Mouse (Mus musculus): ENCODE results near the gene Scel.
"Not testable (repeated sequence)": the region's sequence is repeated elsewhere in the genome, so short reads cannot be mapped to it uniquely, and the experiment has no call there.

Gene Scel

GRCm38 (mm10) chr14:103512802-103513472 is at the start of gene Scel:
TSS of gene Scel (plus strand) at chr14:103513342.
- DNase-seq (ENCODE audit: inconsistent age in 2 of 2, low spot score in 1 of 2) = no peak

GRCm38 (mm10) chr14:103468691-103469463 is 44.3 kb upstream of the Scel start:
- peak in 1 of 2 experiments; percentile 38 for DNase-seq (ENCODE audit: inconsistent age in 2 of 2, low spot score in 1 of 2)

- peak; percentile 73 to 94 for DNase-seq (ENCODE audit: inconsistent age in 2 of 2, low spot score in 1 of 2)
Observed at GRCm38 (mm10) chr14:103469464-103470015, 43.6 kb upstream of the Scel start.

- DNase-seq (ENCODE audit: inconsistent age in 2 of 2, low spot score in 1 of 2) = peak in 1 of 2 experiments; percentile 58
Observed at GRCm38 (mm10) chr14:103471074-103471778, 41.9 kb upstream of the Scel start.

GRCm38 (mm10) chr14:103471806-103472553 is 41.2 kb upstream of the Scel start:
- DNase-seq (ENCODE audit: inconsistent age in 2 of 2, low spot score in 1 of 2) = peak; percentile 75 to 91

GRCm38 (mm10) chr14:103472554-103472905 is 40.6 kb upstream of the Scel start:
- no peak for DNase-seq (ENCODE audit: inconsistent age in 2 of 2, low spot score in 1 of 2)

GRCm38 (mm10) chr14:103475312-103475711 is 37.8 kb upstream of the Scel start:
- DNase-seq (ENCODE audit: inconsistent age in 2 of 2, low spot score in 1 of 2) = no peak

- not testable (repeated sequence) for DNase-seq (ENCODE audit: inconsistent age in 2 of 2, low spot score in 1 of 2)
Observed at GRCm38 (mm10) chr14:103476232-103476631, 36.9 kb upstream of the Scel start.

- no peak for DNase-seq (ENCODE audit: inconsistent age in 2 of 2, low spot score in 1 of 2)
Observed at GRCm38 (mm10) chr14:103477281-103477680, 35.9 kb upstream of the Scel start.

- no peak for DNase-seq (ENCODE audit: inconsistent age in 2 of 2, low spot score in 1 of 2)
Observed at GRCm38 (mm10) chr14:103477959-103478358, 35.2 kb upstream of the Scel start.

- DNase-seq (ENCODE audit: inconsistent age in 2 of 2, low spot score in 1 of 2) = no peak
Observed at GRCm38 (mm10) chr14:103479446-103479845, 33.7 kb upstream of the Scel start.

GRCm38 (mm10) chr14:103481514-103481913 is 31.6 kb upstream of the Scel start:
- no peak for DNase-seq (ENCODE audit: inconsistent age in 2 of 2, low spot score in 1 of 2)

GRCm38 (mm10) chr14:103485671-103486070 is 27.5 kb upstream of the Scel start:
- no peak for DNase-seq (ENCODE audit: inconsistent age in 2 of 2, low spot score in 1 of 2)

- DNase-seq (ENCODE audit: inconsistent age in 2 of 2, low spot score in 1 of 2) = no peak
Observed at GRCm38 (mm10) chr14:103486974-103487373, 26.2 kb upstream of the Scel start.

GRCm38 (mm10) chr14:103488659-103489058 is 24.5 kb upstream of the Scel start:
- peak in 1 of 2 experiments; percentile 63 for DNase-seq (ENCODE audit: inconsistent age in 2 of 2, low spot score in 1 of 2)

- no peak for DNase-seq (ENCODE audit: inconsistent age in 2 of 2, low spot score in 1 of 2)
Observed at GRCm38 (mm10) chr14:103498199-103498598, 14.9 kb upstream of the Scel start.

- no peak for DNase-seq (ENCODE audit: inconsistent age in 2 of 2, low spot score in 1 of 2)
Observed at GRCm38 (mm10) chr14:103498613-103499012, 14.5 kb upstream of the Scel start.

- DNase-seq (ENCODE audit: inconsistent age in 2 of 2, low spot score in 1 of 2) = no peak
Observed at GRCm38 (mm10) chr14:103499060-103499459, 14.1 kb upstream of the Scel start.

- peak in 1 of 2 experiments; percentile 49 for DNase-seq (ENCODE audit: inconsistent age in 2 of 2, low spot score in 1 of 2)
Observed at GRCm38 (mm10) chr14:103500309-103500708, 12.8 kb upstream of the Scel start.

GRCm38 (mm10) chr14:103500941-103501340 is 12.2 kb upstream of the Scel start:
- DNase-seq (ENCODE audit: inconsistent age in 2 of 2, low spot score in 1 of 2) = no peak

GRCm38 (mm10) chr14:103504514-103504913 is 8.6 kb upstream of the Scel start:
- DNase-seq (ENCODE audit: inconsistent age in 2 of 2, low spot score in 1 of 2) = no peak

Data from adrenal gland, adult (tissue).